In genomic region chr2:59229250-59229895, GRCm38 (mm10) we compare ENCODE assay signal across 17 mouse cellular contexts.
DNase-seq lines count a peak whose midpoint lies in the region; ATAC-seq lines count a peak whose summit lies in the region.
"Had no signal": no experiment of that assay in that cellular context is flagged by ENCODE, and none has a peak within 500 bp of the region (broad histone marks: within the 10 kb centered on the region; RNA-seq: fewer than 3 reads in every experiment).

No protein-coding gene starts in this region.

- intact Hi-C loops in left cerebral cortex, postnatal 4 days (cut with DNase I) = no loop called here

- DNase-seq in heart, postnatal 4 days = no peak
- DNase-seq in left cerebral cortex, postnatal 4 days = peak; percentile 53
- no peak for DNase-seq in left cerebral cortex, adult 8-10 months (ENCODE audit: low spot score in 2 of 2)
- peak; percentile 57 for DNase-seq in cerebellum, adult 11 months
- peak; percentile 57 to 58 for DNase-seq in cerebellum, postnatal 36 days
- DNase-seq in ovary, postnatal 14 days (ENCODE audit: low spot score) = no peak
- DNase-seq: B cell, adult 2 months; kidney, postnatal 25 days; right cerebral cortex, postnatal 4 days had no signal

- ATAC-seq in heart, embryonic 16.5 days (replicated peaks; ENCODE audit: extremely low read depth, insufficient read depth, low FRiP score) = no peak
- ATAC-seq: activated CD4-positive, CD25-positive, alpha-beta regulatory T cell, adult 4 months had no signal

- 82% methylated on average over 11 of the region's 11 CpGs for WGBS in heart, embryonic 16.5 days

- no peak overlapping the region for H3K4me2 ChIP-seq in heart, embryonic 16.5 days (ENCODE audit: low read depth, low read length)
- H3K4me2 ChIP-seq: embryonic facial prominence, embryonic 13.5 days; heart, embryonic 11.5 days; limb, embryonic 12.5 days; liver, embryonic 15.5 days; midbrain, embryonic 12.5 days had no signal

- H3K36me3 ChIP-seq in heart, embryonic 16.5 days (ENCODE audit: control insufficient read depth, insufficient read depth) = no peaks in the 10 kb centered on the region; the same call in 1 of the 2 replicates
- H3K36me3 ChIP-seq: limb, embryonic 12.5 days; liver, embryonic 15.5 days had no signal

- no peaks in the 10 kb centered on the region for H3K27me3 ChIP-seq in heart, embryonic 16.5 days (ENCODE audit: control insufficient read depth, insufficient read depth, low read length)
- H3K27me3 ChIP-seq: embryonic facial prominence, embryonic 13.5 days; limb, embryonic 12.5 days; liver, embryonic 15.5 days; midbrain, embryonic 12.5 days had no signal

- no peaks in the 10 kb centered on the region for H3K9me3 ChIP-seq in heart, embryonic 16.5 days (replicated peaks; ENCODE audit: control insufficient read depth, low read length)
- H3K9me3 ChIP-seq: embryonic facial prominence, embryonic 13.5 days; forebrain, embryonic 10.5 days; limb, embryonic 12.5 days; liver, embryonic 15.5 days; midbrain, embryonic 12.5 days had no signal

- peaks cover 21% of the 10 kb centered on the region for H3K4me1 ChIP-seq in heart, embryonic 16.5 days (ENCODE audit: control insufficient read depth, insufficient read depth, low read length)

- H3K27ac ChIP-seq in heart, embryonic 16.5 days (ENCODE audit: low read length) = peak overlapping the region; percentile 24; the same call in 1 of the 2 replicates
- H3K27ac ChIP-seq: embryonic facial prominence, embryonic 13.5 days; forebrain, embryonic 10.5 days; limb, embryonic 12.5 days; liver, embryonic 15.5 days; midbrain, embryonic 12.5 days had no signal

- peak overlapping the region; percentile 26; the same call in 1 of the 2 replicates for H3K9ac ChIP-seq in heart, embryonic 16.5 days (ENCODE audit: low read length)
- H3K9ac ChIP-seq: embryonic facial prominence, embryonic 13.5 days; limb, embryonic 12.5 days; liver, embryonic 15.5 days; midbrain, embryonic 12.5 days had no signal

- H3K4me3 ChIP-seq in heart, embryonic 16.5 days (ENCODE audit: low read length) = no peak overlapping the region
- H3K4me3 ChIP-seq: embryonic facial prominence, embryonic 13.5 days; forebrain, embryonic 10.5 days; limb, embryonic 12.5 days; liver, embryonic 15.5 days; midbrain, embryonic 12.5 days had no signal

Comparison
In these comparisons a context has a peak if more than half of its experiments do, and no peak if none do; other contexts are left out.
1. DNase-seq: peak in left cerebral cortex, postnatal 4 days (single experiment), cerebellum, adult 11 months (single experiment) and cerebellum, postnatal 36 days (2 of 2); none in heart, postnatal 4 days (single experiment), left cerebral cortex, adult 8-10 months (0 of 2) and ovary, postnatal 14 days (single experiment).